Mouse (Mus musculus) erythroblast, embryonic 14.5 days (primary cell): Measurements from ENCODE around the gene 5330417H12Rik.

ENCODE experiments used
- GATA1 ChIP-seq: IDR thresholded peaks from 2 replicates; pipeline ENCODE4 v1.6.1; 2012; ENCODE audit warnings: low read length, inconsistent platforms, mixed read lengths
- TAL1 ChIP-seq: IDR thresholded peaks from 3 replicates; pipeline ENCODE4 v1.6.1; 2012; ENCODE audit warnings: low read length, inconsistent platforms, mixed read lengths

- TF ChIP-seq TAL1 (no peak), GATA1 (no peak)
Observed at GRCm38 (mm10) chr7:107649990-107650389, 25.0 kb upstream of the 5330417H12Rik start.
